Mouse (Mus musculus) adrenal gland, adult 8-10 months (tissue): ENCODE measurements around the gene Inhbb. TPM values are rescaled to one million over a fixed set of nuclear protein-coding genes. Genes with fewer than 3 reads are reported as not detected.

Source experiments
- DNase-seq: peaks from one replicate; pipeline ENCODE4 v3.0.0; 2022
- total RNA-seq, 4 experiments: library from RNA; stranded (reverse); gene quantifications; 2 replicates each; pipeline ENCODE4 v1.2.4; 2022

The Inhbb gene
- total RNA-seq, 4 experiments from 2014 or later: 4.0 to 4.5 (median 4.2) TPM

DNA sequence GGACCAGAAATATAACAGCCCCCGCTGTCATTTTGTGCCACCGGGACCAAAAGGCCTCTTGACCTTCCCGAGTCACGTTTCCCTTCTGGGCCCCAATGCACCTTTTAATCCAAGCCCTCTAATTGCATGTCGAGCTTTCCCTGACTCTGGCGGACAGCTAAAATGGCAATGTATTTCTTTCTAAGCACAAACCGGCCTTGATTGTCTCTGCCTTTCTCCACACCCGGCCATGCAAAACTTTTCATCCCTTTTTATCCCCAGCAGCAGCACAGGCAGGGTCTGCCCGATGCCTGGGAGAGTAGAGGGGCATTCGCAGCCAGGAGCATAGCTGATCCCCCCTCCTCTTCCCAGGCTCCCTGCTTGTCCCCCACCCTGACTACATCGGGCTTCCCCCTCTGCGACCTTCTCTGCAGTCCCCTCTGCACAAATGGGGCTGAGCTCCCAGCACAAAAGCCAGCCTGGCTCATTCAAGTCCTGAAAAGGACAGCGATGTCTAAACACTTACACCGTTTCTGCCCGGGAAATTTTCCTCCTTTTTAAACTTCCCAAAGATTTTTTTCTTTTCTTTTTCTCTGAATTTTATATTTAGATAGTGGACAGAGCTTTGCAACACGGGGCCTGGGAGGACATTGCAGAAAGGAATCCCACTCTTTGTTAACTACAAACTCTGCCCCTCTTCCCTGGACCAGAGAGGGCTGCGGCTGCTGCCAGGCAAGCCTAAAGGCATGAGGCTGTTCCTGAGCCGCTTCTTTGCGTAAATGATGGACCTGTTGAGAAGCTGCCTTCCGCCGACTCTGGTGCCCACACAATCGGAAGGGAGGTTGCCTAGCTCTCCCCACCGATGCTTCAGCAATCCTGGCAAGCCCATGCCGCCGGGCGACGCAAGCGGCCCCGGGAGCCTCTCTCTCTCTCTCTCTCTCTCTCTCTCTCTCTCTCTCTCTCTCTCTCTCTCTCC lies 2.6 kb downstream of the Inhbb start:
- DNase-seq: no peak

DNA sequence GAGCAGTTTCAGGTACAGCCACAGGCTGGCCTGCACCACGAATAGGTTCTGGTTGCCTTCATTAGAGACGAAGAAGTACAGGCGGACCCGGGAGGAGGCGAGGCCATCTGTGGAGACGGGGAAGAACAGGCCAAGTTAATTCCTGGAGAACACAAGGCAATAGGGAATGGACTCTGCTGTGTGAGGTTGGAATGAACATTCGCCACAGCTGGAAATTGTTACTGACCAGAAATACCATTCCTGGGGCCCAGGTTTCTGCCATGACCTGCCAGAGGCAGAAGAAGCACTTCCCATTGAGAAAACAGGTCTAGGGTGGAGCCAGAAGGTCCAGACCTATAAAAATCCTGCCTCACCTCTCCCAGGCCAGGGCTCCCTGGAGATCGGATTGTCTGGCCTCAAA lies 4.1 kb downstream of the Inhbb start:
- no peak for DNase-seq

DNA sequence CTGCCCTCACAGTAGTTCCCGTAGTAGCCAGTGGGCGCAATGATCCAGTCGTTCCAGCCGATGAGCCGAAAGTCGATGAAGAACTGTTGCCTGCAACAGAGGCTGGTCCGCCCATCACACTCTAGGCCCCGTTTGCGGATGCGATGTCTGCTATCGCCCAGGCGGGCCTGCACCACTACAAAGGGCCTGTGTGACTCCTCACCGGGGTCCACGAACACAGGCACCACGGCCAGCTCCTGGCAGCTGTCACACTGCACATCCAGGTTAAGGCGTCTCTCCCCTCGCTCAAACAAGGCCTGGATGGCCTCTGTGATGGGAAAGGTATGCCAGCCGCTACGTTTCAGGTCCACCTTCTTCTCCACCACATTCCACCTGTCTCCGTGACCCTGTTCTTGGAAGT lies 4.5 kb downstream of the Inhbb start:
- DNase-seq: no peak

DNA sequence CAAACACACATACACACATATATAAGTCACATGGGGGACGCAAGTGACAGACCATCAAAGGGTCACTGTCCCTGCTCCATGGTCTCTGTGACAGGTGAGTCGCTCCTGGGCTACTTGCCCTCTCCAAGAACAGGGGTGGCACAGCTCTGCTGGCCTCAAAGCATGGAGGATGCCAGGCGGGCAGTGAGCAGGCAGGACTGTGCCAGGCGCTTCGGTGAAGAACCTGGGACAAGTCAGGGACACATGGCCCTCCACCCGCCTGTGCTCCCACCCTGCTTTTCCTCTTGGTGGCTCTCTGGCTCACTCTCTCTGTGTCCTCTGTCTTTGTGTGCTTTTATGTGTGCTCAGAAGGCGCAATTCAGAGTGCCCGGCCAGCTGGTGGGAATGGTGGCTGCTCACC lies 5.4 kb downstream of the Inhbb start:
- DNase-seq: no peak

DNA sequence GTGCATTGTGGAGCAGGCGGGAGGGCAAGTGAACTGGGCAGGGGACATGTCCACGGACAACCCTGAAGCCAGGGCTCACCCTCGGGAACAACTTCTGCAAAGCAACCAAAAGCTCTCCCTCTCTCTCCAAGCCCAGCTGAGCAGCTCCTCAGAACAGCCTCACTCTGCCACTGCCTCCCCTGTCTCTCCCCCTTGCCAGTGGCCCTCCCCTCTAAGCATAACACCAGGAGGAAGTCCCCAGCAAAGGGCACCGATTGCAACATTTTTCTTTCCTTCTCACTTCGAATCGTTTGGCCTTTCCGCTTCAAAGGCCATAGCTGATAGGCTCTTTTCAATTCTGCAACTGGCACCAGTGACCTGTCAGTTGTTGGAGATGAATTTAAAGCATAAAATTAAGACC lies 5.9 kb downstream of the Inhbb start:
- DNase-seq: no peak

DNA sequence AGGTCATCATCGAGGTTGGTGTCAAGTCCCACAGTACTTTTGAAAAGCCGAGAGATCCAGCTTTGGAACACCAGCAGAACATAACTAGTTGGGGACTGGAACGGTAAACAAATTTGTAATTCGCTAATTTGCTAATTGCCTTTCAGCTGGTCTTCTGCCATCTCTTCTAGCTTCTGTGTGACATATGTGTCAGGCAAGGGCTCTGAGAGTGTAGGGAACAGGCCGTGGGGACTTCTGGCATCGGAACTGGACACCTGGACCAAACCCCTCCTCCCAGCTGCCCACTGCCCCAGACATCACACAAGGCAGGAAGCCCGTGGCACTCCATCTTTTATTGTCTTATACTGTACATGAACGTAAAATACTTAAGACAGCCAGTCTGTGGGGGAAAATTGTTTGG lies 6.9 kb downstream of the Inhbb start:
- no peak for DNase-seq

DNA sequence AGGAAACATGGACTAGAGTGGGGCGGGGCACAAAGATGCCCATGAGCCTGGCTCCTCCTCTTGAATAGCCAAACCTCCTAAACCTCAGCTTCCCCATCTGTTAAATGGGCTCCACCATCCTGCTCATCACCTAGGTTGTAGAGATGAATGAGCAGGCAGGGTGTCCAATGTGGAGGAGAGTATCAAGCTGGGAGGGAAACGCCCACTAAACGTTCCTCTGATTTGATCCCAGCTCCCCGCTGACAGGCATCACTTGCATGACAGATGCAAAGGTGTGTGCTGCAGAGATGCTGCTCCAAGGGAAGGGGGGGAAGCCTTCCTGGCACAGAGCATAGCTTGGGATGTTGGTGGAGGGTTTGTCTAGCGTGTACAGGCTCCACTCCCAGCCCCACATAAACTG lies 11.4 kb downstream of the Inhbb start:
- DNase-seq: no peak

DNA sequence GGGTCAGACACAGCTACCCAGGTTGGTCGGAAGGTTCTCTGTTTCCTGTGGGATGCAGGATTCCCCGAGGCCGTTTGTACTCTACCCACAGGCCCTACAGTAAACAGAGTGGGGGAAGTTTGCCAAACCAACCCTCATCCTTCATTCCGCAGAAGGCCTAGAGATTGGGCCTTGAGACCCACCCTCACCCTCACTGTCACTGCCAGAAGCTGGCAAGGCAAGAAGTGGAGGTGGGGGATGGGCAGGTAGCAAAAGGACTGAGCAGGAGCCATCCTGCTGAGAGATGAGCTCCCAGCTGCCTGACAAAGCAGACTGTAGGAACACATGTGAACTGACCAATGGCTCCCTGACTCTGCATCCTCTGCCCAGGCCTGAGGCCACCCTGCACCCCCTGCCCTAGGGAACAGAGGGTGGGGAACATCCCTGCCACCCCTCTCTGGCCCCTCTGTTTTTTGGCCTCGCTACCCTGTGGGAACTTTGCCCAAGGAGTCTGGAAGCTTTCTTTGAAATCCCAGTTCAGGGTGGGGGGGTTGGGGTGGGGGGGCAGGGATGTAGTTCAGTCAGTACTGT lies 12.4 kb downstream of the Inhbb start:
- no peak for DNase-seq

DNA sequence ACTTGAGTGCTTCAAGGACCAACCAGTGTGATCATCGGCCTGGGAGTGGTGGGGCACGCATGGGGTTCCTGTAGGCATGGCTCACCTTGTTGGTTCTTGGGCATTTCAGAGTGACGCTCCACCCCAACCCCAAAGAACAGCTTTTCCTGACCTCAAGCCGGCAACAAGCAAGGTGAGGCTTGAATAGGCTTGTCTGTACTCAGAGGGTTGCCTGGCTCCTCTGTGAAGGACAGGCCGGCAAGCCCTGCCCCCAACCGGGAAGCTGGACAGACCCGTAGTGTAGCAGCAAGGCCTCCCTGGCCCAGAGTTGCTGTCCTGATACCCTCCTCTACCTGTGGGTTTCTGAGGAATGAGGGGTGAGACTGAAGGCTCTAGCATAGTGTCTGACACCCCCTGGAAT lies 12.9 kb downstream of the Inhbb start:
- no peak for DNase-seq

DNA sequence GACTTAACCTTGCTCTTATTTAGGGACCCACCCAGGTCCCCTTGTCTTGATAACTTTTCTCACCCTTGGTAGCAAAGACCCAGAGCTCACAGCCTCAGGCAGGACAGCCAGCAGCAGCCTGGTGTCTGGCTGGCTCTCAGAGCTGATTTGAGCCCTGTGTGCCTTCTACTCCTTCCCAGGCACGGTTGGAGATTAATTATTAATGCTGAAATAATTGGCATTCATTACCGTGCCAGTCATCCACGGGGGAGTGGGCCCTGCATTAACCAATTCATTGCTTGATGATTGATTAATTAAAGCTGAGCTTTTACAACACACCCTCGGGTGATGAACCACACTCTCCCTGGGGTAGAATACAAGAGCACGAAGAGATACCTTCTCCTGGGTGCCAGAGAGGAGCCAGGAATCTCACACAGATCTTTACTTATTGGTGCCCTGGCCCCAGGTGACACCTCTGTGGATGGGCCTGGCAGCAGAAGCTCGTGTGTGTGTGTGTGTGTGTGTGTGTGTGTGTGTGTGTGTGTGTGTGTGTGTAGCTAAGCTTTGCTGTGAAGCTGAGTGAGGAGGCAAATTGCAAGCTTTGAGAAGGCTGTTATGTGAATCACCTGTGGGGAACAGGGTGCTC lies 14.2 kb downstream of the Inhbb start:
- DNase-seq: no peak

DNA sequence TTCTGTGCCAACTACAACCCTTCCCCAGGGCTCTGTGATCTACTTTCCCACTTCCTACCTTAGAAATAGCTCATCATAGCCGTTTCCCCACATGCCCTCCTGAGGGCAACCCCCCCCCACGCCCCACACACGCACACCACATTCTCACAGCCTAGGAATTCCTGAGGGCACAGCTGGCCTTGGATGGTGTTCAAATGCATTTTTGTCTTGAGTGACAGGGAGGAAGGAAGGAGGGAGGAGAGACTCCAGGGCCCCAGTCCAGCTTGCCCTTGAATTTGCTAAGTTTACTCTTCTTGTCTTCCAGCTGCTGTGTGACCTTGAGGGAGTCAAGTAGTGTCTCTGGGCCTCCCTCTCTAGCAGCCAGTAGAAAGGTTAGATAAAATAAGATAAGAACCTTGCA lies 17.2 kb downstream of the Inhbb start:
- no peak for DNase-seq

DNA sequence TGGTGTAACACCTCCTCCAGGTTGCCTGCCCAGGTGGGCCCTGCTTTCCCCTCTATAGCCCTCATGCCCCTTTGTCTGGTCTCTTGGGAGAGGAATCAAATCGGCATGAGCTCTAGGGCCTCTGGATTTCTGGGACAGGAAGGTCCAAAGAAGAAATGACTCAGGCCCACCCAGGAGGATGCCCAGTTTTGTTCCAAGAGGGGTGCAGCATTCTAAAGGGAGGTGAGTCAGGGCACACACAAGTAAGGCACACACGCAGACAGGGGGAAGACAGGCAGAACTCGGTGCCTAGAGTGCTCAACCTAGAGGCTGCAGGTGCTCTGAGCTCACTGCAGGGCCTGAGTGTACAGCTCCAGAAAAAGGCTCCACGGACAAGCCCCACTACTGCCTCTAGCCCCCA lies 17.7 kb downstream of the Inhbb start:
- no peak for DNase-seq

DNA sequence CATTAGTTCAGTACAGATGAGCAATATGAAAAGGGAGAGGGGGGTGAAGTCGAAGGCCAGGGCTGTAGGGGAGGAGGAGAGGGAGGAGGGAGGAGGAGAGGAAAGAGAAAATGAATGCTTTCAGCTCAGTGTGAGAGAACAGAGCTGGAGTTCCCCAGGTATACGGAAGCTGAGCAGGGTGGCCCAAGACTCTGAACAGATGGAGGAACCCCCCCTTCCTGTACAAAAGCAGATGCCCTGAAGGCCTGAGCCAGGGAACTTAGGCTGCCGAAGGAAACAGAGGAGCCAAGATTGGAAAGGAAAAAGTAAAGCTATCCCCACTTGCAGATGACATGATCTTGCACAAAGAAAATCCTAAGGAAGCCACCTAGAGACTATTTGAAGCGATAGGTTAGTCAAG lies 20.8 kb downstream of the Inhbb start:
- no peak for DNase-seq

DNA sequence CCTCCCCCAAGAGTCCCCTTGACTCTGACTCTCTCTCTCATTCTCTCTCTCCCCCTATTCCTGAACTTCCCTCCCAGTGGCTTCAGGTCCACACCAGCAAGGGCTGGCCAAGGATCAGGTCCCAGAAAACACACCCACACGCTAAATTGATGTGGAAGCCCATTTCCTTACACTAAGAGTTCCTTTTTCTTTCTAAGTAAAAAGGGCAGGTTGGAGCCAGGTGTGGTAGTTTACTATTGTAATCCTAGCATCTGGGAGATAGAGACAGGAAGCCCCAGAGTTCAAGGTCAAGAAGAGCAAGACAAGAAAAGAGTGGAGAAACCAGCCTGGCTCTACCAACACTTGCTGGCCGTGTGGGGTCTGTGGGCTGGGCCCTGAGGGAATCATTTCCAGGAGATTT lies 23.4 kb downstream of the Inhbb start:
- no peak for DNase-seq

DNA sequence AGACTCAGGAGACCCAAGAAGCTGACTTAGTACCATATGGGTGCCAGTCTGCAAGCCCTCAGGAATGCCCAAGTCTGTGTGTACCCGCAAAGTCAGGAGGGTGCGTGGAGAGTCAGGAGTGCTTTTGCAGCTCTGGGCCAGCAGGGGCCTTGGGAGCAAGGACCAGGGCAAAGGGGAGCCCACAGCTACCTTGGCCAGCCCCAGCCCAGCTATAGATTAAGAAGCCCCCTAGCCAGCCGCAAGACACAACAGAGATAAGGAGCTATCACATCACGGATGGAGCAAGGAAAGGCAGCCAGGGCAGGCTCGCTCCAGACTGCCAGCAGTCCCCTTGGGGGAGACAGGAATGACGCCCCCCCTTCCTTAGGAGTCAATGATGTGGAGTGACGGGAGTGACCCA lies 24.2 kb downstream of the Inhbb start:
- DNase-seq: no peak

DNA sequence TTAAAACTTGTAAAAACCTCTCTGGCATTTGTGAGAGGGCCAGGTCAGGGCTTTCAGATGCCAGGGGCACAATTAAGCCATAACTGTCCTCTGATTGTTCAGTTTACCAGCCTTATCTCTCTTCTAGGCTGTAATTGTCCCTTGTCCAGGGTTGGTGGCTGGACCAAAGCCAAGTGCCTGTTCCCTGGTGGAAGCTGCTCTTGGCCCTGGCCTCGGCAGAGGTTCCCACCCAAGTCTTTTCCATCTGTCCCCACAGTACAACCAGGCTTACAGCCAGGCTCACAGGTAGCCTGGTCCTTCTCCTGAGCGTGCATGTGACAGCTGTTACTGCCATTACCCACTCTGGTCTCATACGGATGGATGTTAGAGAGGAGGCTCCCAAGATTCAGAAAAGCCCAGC lies 30.7 kb downstream of the Inhbb start:
- peak; percentile 71 for DNase-seq

DNA sequence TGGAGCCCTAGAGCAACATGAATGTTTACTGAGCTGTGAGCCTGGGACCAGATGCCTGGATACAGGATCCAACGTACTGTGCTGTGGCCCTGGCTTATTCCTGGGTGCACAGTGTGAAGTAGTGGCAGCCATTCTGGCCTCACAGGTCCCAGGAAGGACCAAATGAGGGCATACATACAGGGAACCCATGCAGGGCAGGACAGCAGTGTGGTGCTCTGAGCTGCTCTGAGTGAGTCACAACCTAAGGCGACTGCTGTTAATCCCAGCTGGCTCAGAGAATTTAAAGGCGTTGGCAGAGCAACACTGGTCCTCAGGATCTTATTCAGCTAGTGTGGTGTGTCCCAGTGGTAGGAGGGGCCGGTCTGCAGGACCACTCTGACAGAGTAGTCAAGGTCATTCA lies 31.4 kb downstream of the Inhbb start:
- DNase-seq: no peak

DNA sequence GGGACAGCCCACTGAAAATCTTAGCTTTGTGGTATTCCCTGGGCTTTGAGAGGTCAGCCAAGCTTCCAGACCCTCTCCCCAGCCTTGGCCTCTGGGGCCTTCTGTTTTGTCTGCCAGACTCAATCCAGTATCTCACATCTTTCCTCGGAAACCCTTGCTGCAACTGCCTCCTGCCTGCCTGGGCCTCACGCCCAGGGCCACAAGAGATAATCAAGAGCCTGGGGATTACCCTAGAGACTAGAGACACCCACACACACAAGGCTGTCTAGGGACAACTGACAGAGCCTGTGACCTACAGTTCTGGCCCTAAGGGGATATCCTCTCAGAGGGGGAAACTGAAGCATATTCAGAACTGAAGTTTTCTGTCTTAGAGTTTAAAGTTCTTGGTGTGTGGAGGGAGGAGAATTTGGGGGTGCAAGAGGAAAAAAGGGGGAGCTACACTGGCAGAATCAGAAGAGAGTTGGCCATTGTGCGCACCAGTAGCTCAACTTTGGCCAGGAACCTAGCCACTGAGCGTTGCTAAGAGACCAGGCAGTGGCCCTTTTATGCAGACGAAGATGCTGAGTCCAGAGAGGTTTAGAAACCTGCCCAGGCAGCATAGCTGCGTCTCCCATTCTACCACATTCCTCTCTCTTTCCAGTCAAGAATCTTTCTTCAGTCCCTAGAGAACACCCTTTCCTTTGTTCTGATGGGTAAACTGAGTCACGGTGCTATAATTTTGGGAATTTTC lies 32.1 kb downstream of the Inhbb start:
- no peak for DNase-seq

DNA sequence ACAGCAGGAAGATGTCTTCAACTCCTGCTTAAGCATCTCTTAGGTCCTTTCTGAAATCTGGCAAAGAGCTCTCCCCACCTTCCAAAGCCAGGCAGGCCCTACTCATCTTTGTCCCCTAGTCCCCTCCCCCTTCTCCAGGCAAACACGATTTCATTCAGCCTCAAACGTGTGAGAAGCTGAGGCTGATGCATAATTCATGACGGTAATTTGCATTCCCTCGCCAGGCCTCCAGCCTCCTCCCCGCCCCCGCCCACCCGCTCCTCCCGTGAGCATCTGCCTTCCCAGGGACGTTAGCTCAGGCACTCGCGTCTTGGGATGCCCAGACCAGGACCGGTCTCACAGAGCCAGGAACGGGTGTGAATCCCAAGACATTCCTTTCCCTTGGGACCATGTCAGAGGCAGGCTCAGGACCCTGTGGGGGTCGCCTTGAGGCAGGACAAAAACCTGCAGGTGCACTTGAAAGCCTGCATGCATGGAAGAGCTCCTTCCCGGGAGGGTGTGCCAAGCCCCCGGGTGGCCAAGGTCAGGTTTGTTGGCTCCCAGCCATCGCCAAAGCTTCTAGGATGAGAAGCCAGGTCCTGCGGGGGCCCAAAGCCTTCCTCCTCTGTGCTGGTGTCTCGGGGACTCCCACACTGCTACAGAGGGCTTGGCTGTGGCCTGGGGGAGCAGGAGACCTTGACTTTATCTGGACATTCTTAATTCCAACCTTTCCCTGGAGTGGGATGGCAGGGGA lies 33.2 kb downstream of the Inhbb start:
- peak; percentile 23 for DNase-seq

DNA sequence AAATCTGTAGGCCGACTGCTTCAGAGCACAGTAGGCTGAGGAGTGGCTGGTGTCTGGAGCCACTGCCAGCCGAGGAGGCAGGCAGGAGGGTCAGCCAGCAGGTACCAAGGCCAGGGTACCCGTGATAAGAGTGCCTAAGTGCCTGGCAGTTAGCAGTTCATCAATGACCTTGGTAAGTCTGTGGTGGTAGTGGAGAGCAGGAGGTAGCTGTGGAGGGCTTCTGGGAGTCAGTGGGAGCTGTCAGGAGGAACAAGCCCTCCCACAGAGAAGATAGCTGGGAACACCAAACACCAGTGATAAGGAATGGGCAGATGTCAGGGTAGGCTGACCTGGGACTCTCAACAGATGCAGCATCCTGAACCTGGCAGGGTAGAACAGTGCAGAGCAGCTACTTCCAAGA lies 35.7 kb downstream of the Inhbb start:
- no peak for DNase-seq

DNA sequence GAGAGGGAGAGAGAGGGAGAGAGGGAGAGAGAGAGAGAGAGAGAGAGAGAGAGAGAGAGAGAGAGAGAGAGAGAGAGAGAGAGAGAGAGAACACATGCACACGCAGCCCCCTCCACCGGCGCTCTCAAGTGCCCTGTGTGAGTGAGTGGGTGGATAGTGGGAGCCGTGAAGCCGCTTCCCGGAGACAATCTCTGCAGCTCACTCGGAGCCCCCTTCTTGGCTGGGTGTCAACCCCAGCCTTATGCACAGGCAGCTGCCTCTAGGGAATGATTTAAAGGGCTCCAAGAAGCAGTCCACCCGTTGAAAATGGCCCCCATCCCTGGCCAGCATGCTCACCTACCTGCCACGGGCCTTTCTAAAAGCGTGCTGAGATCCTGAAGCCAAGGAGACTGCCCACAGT lies 38.1 kb downstream of the Inhbb start:
- no peak for DNase-seq

DNA sequence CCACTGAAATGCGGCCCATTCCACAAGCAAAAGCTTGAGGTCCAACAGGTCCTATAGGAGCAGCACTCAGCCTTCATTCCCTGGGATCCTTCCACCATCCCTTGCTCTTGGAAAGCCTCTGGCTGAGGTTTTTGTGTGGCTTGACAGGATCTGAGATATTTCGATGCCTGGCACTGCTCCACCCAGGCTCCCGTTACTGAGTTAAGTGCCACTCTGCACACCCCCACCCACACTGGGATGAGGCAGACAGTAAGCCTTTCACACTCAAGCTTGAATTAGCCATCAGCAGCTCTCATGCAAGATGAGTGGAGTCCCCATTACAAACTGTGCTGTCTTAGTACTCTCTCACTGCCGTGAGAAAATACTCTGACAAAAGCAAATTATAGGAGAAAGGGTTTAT lies 41.4 kb downstream of the Inhbb start:
- no peak for DNase-seq
